Mouse (Mus musculus): ENCODE data around the gene Pdcd5. TPM values are rescaled to one million over a fixed set of nuclear protein-coding genes. Genes with fewer than 3 reads are reported as not detected.

Pdcd5 gene
- total RNA-seq (2021) = 10 to 100 TPM; 68.1 to 69.2 TPM
- long read RNA-seq, experiment 1, transcript Pdcd5-201 (6 exons, 684 nt) = major isoform, 21 of 25 reads
- long read RNA-seq, experiment 1, partial matches to known transcripts = 0 of 25 reads
- long read RNA-seq, experiment 1, other reads (novel, unspliced or antisense) = 3 of 25 reads
- long read RNA-seq, experiment 2, transcript Pdcd5-201 (6 exons, 684 nt) = major isoform, 23 of 25 reads
- long read RNA-seq, experiment 2, partial matches to known transcripts = 0 of 25 reads
- long read RNA-seq, experiment 2, other reads (novel, unspliced or antisense) = 2 of 25 reads

GRCm38 (mm10) chr7:35647101-35647698, at the start of gene Pdcd5:
Pdcd5 (minus strand) TSS chr7:35647521.
- no peak; the same call in 1 of the 2 replicates for TF ChIP-seq CTCF (IDR thresholded peaks at IDR 0.05)
- intact Hi-C loops (cut with DNase I) = loop anchor here (5.0 kb wide), 1 partner anchor 155 kb away; the partner anchor contains the start of gene Zfp507

DNA sequence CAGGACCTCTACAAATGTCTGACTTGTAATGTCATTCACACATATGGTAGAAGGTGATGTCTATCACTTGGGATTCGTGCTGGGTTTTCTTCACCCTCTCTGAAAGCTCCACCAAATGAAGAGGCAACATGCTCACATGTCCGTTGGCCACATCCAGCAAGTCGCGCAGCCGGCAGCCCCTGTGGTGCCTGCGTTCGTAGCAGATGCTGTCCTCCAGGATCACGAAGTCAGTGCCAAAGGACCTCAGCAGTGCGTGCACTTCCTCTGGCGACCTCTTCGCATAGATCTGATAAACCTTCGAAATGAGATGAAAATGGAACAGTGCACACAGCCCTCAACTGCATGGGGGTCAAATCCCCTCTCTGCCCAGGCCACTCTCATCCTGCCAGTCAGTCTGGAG, 45.3 kb upstream of the Pdcd5 start:
- no peak for TF ChIP-seq CTCF (IDR thresholded peaks at IDR 0.05)
- no peak overlapping the region for H3K27ac ChIP-seq
- intact Hi-C loops (cut with DNase I) = no loop called here
- no peak overlapping the region for H3K4me3 ChIP-seq
- DNase-seq (ENCODE audit: extremely low spot score in 1 of 2, low spot score in 2 of 2) = no peak

More at GRCm38 (mm10) chr7:35647101-35647698, at the start of gene Pdcd5:
- Histone ChIP-seq H3K4me3 (peak within 1 kb of the TSS; percentile 84), H3K27ac (peak within 1 kb of the TSS; percentile 76)
- peak; percentile 98 to 99 for DNase-seq (ENCODE audit: extremely low spot score in 1 of 2, low spot score in 2 of 2)

GRCm38 (mm10) chr7:35692117-35692516, 44.8 kb upstream of the Pdcd5 start:
- Histone ChIP-seq H3K27ac (no peak overlapping the region), H3K4me3 (no peak overlapping the region)
- no peak for TF ChIP-seq CTCF (IDR thresholded peaks at IDR 0.05)
- intact Hi-C loops (cut with DNase I) = no loop called here
- no peak for DNase-seq (ENCODE audit: extremely low spot score in 1 of 2, low spot score in 2 of 2)

DNA sequence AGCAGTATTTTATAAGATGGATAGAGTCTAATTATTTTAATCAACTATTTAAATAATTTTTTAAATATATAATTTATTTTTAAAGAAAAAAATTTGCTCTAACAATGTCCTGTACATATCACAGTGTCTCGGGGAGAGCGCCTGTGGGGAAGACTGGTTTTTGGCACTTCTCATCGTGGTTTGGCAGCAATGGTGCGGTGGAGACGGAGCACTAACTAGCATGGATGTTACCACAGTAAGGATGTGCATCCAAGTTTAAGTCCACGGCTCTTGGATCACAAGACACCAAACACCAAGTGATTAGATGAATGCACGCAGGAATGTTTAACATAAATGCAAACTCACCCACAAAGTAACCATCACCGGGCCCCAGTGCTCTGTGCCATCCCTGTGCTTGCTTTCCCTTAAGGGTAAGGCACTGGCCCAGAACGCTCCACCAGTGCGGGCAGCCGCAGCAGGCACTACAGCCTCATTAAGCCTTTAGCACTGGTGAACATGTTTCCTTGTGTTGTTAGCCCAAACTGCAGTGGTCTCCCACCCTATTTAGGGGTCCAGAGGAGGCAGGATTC, 41.5 kb upstream of the Pdcd5 start:
- Histone ChIP-seq H3K27ac (no peak overlapping the region), H3K4me3 (no peak overlapping the region)
- intact Hi-C loops (cut with DNase I) = loop anchor here (5.0 kb wide), 1 partner anchor 68 kb away; no protein-coding TSS in a partner anchor
- TF ChIP-seq CTCF (IDR thresholded peaks at IDR 0.05) = no peak
- DNase-seq (ENCODE audit: extremely low spot score in 1 of 2, low spot score in 2 of 2) = no peak

GRCm38 (mm10) chr7:35688276-35688675, 41.0 kb upstream of the Pdcd5 start:
- H3K27ac ChIP-seq = no peak overlapping the region
- DNase-seq (ENCODE audit: extremely low spot score in 1 of 2, low spot score in 2 of 2) = no peak
- no peak for TF ChIP-seq CTCF (IDR thresholded peaks at IDR 0.05)
- intact Hi-C loops (cut with DNase I) = loop anchor here (5.0 kb wide), 1 partner anchor 69 kb away; no protein-coding TSS in a partner anchor
- H3K4me3 ChIP-seq = no peak overlapping the region

DNA sequence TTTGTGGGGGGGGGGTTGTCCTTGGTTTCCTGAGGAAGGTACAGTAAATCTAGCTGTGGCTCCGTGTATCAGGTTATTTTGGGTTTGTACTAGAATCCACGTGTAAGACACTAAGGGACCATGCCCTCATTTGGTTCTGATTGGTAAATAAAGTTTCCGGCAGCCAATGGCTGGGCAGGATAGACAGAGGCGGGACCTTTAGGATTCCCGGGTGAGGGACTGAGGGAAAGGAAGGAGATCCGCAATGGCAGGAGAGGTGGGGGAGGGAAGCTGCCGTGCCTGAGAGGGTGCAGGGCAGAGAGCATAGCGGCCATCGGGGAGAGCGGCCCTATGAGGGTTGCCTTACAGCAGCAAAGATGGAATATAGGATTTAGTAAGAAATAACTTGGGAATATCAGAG, 39.9 kb upstream of the Pdcd5 start:
- DNase-seq (ENCODE audit: extremely low spot score in 1 of 2, low spot score in 2 of 2) = no peak
- TF ChIP-seq CTCF (IDR thresholded peaks at IDR 0.05) = no peak
- 0 out of 2 replicates have a peak overlapping the region, but pooled peaks have one; percentile 7 for H3K4me3 ChIP-seq
- H3K27ac ChIP-seq = no peak overlapping the region
- intact Hi-C loops (cut with DNase I) = loop anchor here (5.0 kb wide), 1 partner anchor 70 kb away; no protein-coding TSS in a partner anchor

DNA sequence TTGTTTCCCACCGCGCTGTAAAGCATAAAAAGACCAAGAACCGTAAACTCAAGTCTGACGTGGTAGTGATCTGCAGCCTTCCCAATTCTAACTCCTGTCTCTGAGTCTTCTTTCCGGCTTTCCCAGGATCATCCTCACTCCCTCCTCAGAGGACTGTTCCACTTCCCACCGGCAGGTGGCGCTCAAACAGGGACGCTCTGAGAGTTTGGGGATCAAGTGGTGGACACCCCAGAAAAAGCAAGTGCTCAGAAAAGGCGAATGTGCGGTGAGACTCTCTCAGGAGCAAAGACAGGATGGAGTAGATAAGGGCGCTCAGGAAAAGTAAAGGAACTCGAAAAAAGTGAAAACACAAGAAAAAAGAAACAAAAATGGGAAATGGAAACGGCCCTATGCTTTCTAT, 39.4 kb upstream of the Pdcd5 start:
- TF ChIP-seq CTCF (IDR thresholded peaks at IDR 0.05) = peak; percentile 84
- peak; percentile 50 to 70 for DNase-seq (ENCODE audit: extremely low spot score in 1 of 2, low spot score in 2 of 2)
- Histone ChIP-seq H3K27ac (no peak overlapping the region), H3K4me3 (0 out of 2 replicates have a peak overlapping the region, but pooled peaks have one; percentile 7)
- intact Hi-C loops (cut with DNase I) = loop anchor here (5.0 kb wide), 1 partner anchor 71 kb away; no protein-coding TSS in a partner anchor

- Histone ChIP-seq H3K4me3 (no peak overlapping the region), H3K27ac (no peak overlapping the region)
- intact Hi-C loops (cut with DNase I) = loop anchor here (5.0 kb wide), 1 partner anchor 71 kb away; no protein-coding TSS in a partner anchor
- no peak for TF ChIP-seq CTCF (IDR thresholded peaks at IDR 0.05)
- no peak for DNase-seq (ENCODE audit: extremely low spot score in 1 of 2, low spot score in 2 of 2)
Observed at GRCm38 (mm10) chr7:35686216-35686615, 38.9 kb upstream of the Pdcd5 start.

DNA sequence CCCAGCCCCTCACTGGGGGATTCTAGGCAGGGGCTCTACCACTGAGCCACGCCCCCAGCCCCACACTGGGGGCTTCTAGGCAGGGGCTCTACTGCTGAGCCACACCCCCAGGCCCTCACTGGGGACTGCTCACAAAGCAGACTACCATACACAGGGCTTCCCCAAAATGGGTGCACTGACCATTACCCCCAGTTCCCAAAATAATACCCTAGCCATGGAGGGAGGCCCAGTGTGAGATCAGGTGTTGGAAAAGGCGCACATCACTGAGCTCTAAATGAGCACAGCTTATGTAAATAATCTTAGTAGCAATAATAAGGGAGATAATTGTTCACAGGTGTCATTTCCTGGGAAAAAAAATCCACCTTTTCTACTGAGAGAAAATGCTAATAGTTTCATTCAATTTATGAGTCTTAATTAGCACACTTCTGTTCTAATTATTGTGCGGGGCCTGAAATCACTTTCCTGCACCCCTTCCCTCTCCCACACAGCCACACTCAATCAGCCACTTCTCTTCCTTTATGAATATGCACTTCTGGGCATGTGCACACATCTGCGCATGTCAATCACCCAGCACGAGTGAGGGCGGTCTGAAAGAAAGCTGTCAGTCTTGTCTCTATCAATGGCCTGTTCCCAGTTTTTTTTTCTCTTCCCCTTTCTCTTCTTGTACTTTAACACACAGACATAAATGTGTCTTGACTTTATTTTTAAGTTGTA, 36.2 kb upstream of the Pdcd5 start:
- intact Hi-C loops (cut with DNase I) = no loop called here
- no peak overlapping the region for H3K27ac ChIP-seq
- DNase-seq (ENCODE audit: extremely low spot score in 1 of 2, low spot score in 2 of 2) = no peak
- no peak overlapping the region for H3K4me3 ChIP-seq
- no peak for TF ChIP-seq CTCF (IDR thresholded peaks at IDR 0.05)

DNA sequence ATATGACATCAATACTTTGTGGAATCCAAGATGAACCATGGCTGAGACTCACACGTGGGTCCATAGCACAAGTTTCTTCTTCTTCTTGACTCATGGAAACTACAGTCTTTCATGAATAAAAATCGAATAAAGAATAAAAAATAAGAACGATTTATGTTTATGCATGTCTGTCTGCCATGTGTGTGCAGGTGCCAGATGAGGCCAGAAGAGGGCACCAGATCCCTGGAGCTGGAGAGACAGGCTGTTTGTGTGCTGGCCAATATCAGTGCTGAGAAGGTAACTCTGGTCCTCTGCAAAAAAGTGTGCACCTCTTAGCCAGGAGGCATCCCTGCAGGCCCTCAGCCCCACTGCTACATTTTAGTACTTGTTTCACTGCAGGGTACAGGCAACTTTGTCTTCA, 34.2 kb upstream of the Pdcd5 start:
- no peak for DNase-seq (ENCODE audit: extremely low spot score in 1 of 2, low spot score in 2 of 2)
- Histone ChIP-seq H3K27ac (no peak overlapping the region), H3K4me3 (no peak overlapping the region)
- intact Hi-C loops (cut with DNase I) = no loop called here
- peak; percentile 31 for TF ChIP-seq CTCF (IDR thresholded peaks at IDR 0.05)

- no peak overlapping the region for H3K27ac ChIP-seq
- DNase-seq (ENCODE audit: extremely low spot score in 1 of 2, low spot score in 2 of 2) = no peak
- H3K4me3 ChIP-seq = no peak overlapping the region
- TF ChIP-seq CTCF (IDR thresholded peaks at IDR 0.05) = no peak
- intact Hi-C loops (cut with DNase I) = no loop called here
Observed at GRCm38 (mm10) chr7:35678976-35679375, 31.7 kb upstream of the Pdcd5 start.
